In the genomic region with DNA sequence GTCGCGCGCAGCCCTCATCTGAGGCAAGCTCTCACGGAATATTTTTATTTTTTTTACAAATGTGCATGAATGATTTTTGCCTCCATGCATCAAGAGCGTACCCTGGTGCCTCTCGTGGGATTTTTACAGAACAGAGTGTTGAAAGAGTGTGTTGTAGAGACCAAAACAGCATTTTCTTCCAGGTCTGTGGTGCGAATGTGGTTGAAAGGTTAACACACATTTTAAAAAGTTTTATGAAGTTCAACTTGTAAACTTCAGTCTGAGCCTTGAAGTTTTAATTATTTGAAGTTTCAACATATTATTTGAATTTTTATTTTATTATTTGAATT, we compare ENCODE assay signal across 8 mouse cellular contexts. TPM values are rescaled to one million over a fixed set of nuclear protein-coding genes. Genes with fewer than 3 reads are reported as not detected.
DNase-seq lines count a peak whose midpoint lies in the region; ATAC-seq and TF ChIP-seq lines count a peak whose summit lies in the region.

No protein-coding gene starts in this region.

- H3K4me1 ChIP-seq in heart, postnatal 0 days (ENCODE audit: control insufficient read depth, insufficient read depth), result peaks cover 9% of the 10 kb centered on the region
- no peaks in the 10 kb centered on the region for H3K4me1 ChIP-seq in bone marrow, adult 2 months (ENCODE audit: control insufficient read depth, insufficient read depth, low read length)
- H3K4me1 ChIP-seq in hindbrain, embryonic 14.5 days (replicated peaks; ENCODE audit: control insufficient read depth, insufficient read depth, low read length), result peaks cover 11% of the 10 kb centered on the region
- peaks cover 30% of the 10 kb centered on the region for H3K4me1 ChIP-seq in midbrain, embryonic 13.5 days (replicated peaks)

- peak overlapping the region; percentile 80 for H3K4me3 ChIP-seq in heart, postnatal 0 days (ENCODE audit: low read depth, low read length)
- peak overlapping the region; percentile 97 for H3K4me3 ChIP-seq in bone marrow, adult 2 months (replicated peaks; ENCODE audit: control insufficient read depth, low read depth, low read length)
- H3K4me3 ChIP-seq in hindbrain, embryonic 14.5 days (replicated peaks; ENCODE audit: low read length), result peak overlapping the region; percentile 96
- peak overlapping the region; percentile 71 for H3K4me3 ChIP-seq in midbrain, embryonic 13.5 days (replicated peaks)

- peaks cover 29% of the 10 kb centered on the region for H3K36me3 ChIP-seq in heart, postnatal 0 days (replicated peaks; ENCODE audit: control insufficient read depth, insufficient read depth, low read length)
- peaks cover 30% of the 10 kb centered on the region for H3K36me3 ChIP-seq in hindbrain, embryonic 14.5 days (replicated peaks; ENCODE audit: control insufficient read depth, insufficient read depth)
- H3K36me3 ChIP-seq in midbrain, embryonic 13.5 days, result peaks cover 30% of the 10 kb centered on the region

- no peak; the same call in 1 of the 2 replicates for ATAC-seq in heart, postnatal 0 days (ENCODE audit: insufficient read depth, low read depth)
- ATAC-seq in hindbrain, embryonic 14.5 days (ENCODE audit: low FRiP score), result peak; percentile 63; the same call in 1 of the 2 replicates
- peak; percentile 82 for ATAC-seq in midbrain, embryonic 13.5 days

- intact Hi-C loops in heart, postnatal 36 days (cut with DNase I), result loop anchor here (1.0 to 5.0 kb wide), 3 partner anchors 8 to 1377 kb away; no protein-coding TSS in a partner anchor

- DNase-seq in heart, postnatal 0 days (ENCODE audit: low spot score), result no peak
- DNase-seq in heart, postnatal 36 days, result no peak
- DNase-seq in hindbrain, embryonic 14.5 days (ENCODE audit: low spot score), result no peak
- DNase-seq in retina, embryonic 14.5 days (ENCODE audit: low spot score), result no peak
- DNase-seq in left cerebral cortex, adult 18-20 months (ENCODE audit: low spot score in 2 of 2), result no peak
- DNase-seq in retina, postnatal 1 day, result no peak

- TF ChIP-seq CTCF in heart, postnatal 0 days (IDR thresholded peaks at IDR 0.05; ENCODE audit: low read depth), result no peak
- TF ChIP-seq CTCF in bone marrow, adult 2 months (IDR thresholded peaks at IDR 0.05; ENCODE audit: control insufficient read depth, insufficient read depth, low read length), result no peak

- no peaks in the 10 kb centered on the region for H3K27me3 ChIP-seq in heart, postnatal 0 days (ENCODE audit: control insufficient read depth, insufficient read depth, low read length)
- H3K27me3 ChIP-seq in hindbrain, embryonic 14.5 days (ENCODE audit: control insufficient read depth, insufficient read depth, low read length), result no peaks in the 10 kb centered on the region
- no peaks in the 10 kb centered on the region for H3K27me3 ChIP-seq in midbrain, embryonic 13.5 days

- TF ChIP-seq EP300 in heart, postnatal 0 days (IDR thresholded peaks at IDR 0.05; ENCODE audit: low read depth), result no peak

- peak overlapping the region; percentile 86 for H3K4me2 ChIP-seq in heart, postnatal 0 days (ENCODE audit: low read depth, low read length)
- H3K4me2 ChIP-seq in hindbrain, embryonic 14.5 days (replicated peaks), result peak overlapping the region; percentile 94
- H3K4me2 ChIP-seq in midbrain, embryonic 13.5 days (replicated peaks), result peak overlapping the region; percentile 91

- peak overlapping the region; percentile 11; the same call in 1 of the 2 replicates for H3K9ac ChIP-seq in heart, postnatal 0 days (replicated peaks; ENCODE audit: low read depth, low read length)
- peak overlapping the region; percentile 90; the same call in 1 of the 2 replicates for H3K9ac ChIP-seq in hindbrain, embryonic 14.5 days
- H3K9ac ChIP-seq in midbrain, embryonic 13.5 days (replicated peaks), result peak overlapping the region; percentile 57; the same call in 1 of the 2 replicates

- WGBS in heart, postnatal 0 days, result 0% methylated on average over 7 of the region's 7 CpGs
- 1% methylated on average over 7 of the region's 7 CpGs for WGBS in bone marrow, adult 2 months
- WGBS in hindbrain, embryonic 14.5 days, result 0% methylated on average over 7 of the region's 7 CpGs
- WGBS in midbrain, embryonic 13.5 days, result 0% methylated on average over 7 of the region's 7 CpGs

- H3K9me3 ChIP-seq in heart, postnatal 0 days (replicated peaks; ENCODE audit: control insufficient read depth, low read length), result no peaks in the 10 kb centered on the region
- H3K9me3 ChIP-seq in hindbrain, embryonic 14.5 days (ENCODE audit: control insufficient read depth, low read length), result no peaks in the 10 kb centered on the region
- H3K9me3 ChIP-seq in midbrain, embryonic 13.5 days, result no peaks in the 10 kb centered on the region

- H3K27ac ChIP-seq in heart, postnatal 0 days (ENCODE audit: low read depth), result peak overlapping the region; percentile 68
- H3K27ac ChIP-seq in bone marrow, adult 2 months (ENCODE audit: control insufficient read depth, insufficient read depth, low read depth, low read length, poor library complexity), result no peak overlapping the region
- peak overlapping the region; percentile 40; the same call in 1 of the 2 replicates for H3K27ac ChIP-seq in hindbrain, embryonic 14.5 days
- H3K27ac ChIP-seq in midbrain, embryonic 13.5 days, result peak overlapping the region; percentile 73

- no peak for TF ChIP-seq POLR2A in bone marrow, adult 2 months (IDR thresholded peaks at IDR 0.05; ENCODE audit: borderline replicate concordance, control insufficient read depth, low read depth, low read length)

RNA-seq across cellular contexts. Expression of gene Abt1, which starts 0.3 kb away (rescaled TPM):
- total RNA-seq in heart, postnatal 0 days (2014; rRNA removed; ENCODE audit: low replicate concordance), result 6.7 and 7.4 TPM in 2 replicates
- 6.8 and 7.2 TPM in 2 replicates for polyA plus RNA-seq in heart, postnatal 0 days (2015; fragmentation: Nextera tagmentation; extraction: Ambion mirVana)
- total RNA-seq in heart, postnatal 36 days (2021), result 1 to 10 TPM; 4.3 TPM
- polyA plus RNA-seq in bone marrow, adult 2 months (2011; ENCODE audit: insufficient read depth, insufficient read length, low replicate concordance, missing spikeins), result 8.5 and 10.4 TPM in 2 replicates
- polyA plus RNA-seq in hindbrain, embryonic 14.5 days (2014; fragmentation: Nextera tagmentation; extraction: Ambion mirVana), result 8.5 and 8.9 TPM in 2 replicates
- polyA plus RNA-seq in midbrain, embryonic 13.5 days (2015; fragmentation: Nextera tagmentation; extraction: Ambion mirVana), result 10.8 TPM in 2 replicates
- 1 to 10 TPM; 9.0 to 9.5 TPM for total RNA-seq in left cerebral cortex, adult 18-20 months (2021)

RNA-seq across cellular contexts. Expression of gene Btn1a1, which starts 41.7 kb away (rescaled TPM):
- total RNA-seq in heart, postnatal 0 days (2014; rRNA removed; ENCODE audit: low replicate concordance), result 0.27 TPM in 1 of 2 replicates, not detected in the other
- 0.14 and 0.18 TPM in 2 replicates for polyA plus RNA-seq in heart, postnatal 0 days (2015; fragmentation: Nextera tagmentation; extraction: Ambion mirVana)
- total RNA-seq in heart, postnatal 36 days (2021), result not detected
- 0.87 and 3.1 TPM in 2 replicates for polyA plus RNA-seq in bone marrow, adult 2 months (2011; ENCODE audit: insufficient read depth, insufficient read length, low replicate concordance, missing spikeins)
- polyA plus RNA-seq in hindbrain, embryonic 14.5 days (2014; fragmentation: Nextera tagmentation; extraction: Ambion mirVana), result 0.05 TPM in 1 of 2 replicates, not detected in the other
- polyA plus RNA-seq in midbrain, embryonic 13.5 days (2015; fragmentation: Nextera tagmentation; extraction: Ambion mirVana), result 0.04 and 0.13 TPM in 2 replicates
- not detected for total RNA-seq in left cerebral cortex, adult 18-20 months (2021)

RNA-seq across cellular contexts. Expression of gene Zfp322a, which starts 55.0 kb away (rescaled TPM):
- 10.0 and 11.9 TPM in 2 replicates for total RNA-seq in heart, postnatal 0 days (2014; rRNA removed; ENCODE audit: low replicate concordance)
- 27.0 and 28.1 TPM in 2 replicates for polyA plus RNA-seq in heart, postnatal 0 days (2015; fragmentation: Nextera tagmentation; extraction: Ambion mirVana)
- 10 to 100 TPM; 13.6 to 16.5 TPM for total RNA-seq in heart, postnatal 36 days (2021)
- polyA plus RNA-seq in bone marrow, adult 2 months (2011; ENCODE audit: insufficient read depth, insufficient read length, low replicate concordance, missing spikeins), result 4.2 and 6.1 TPM in 2 replicates
- 48.8 and 52.0 TPM in 2 replicates for polyA plus RNA-seq in hindbrain, embryonic 14.5 days (2014; fragmentation: Nextera tagmentation; extraction: Ambion mirVana)
- 56.3 and 58.9 TPM in 2 replicates for polyA plus RNA-seq in midbrain, embryonic 13.5 days (2015; fragmentation: Nextera tagmentation; extraction: Ambion mirVana)
- total RNA-seq in left cerebral cortex, adult 18-20 months (2021), result 10 to 100 TPM; 29.5 to 31.7 TPM

Comparison
In these comparisons a context has a peak if more than half of its experiments do, and no peak if none do; other contexts are left out.
1. H3K9ac ChIP-seq: peak in every context shown above with its lines; median percentile 90 in hindbrain, embryonic 14.5 days; 57 in midbrain, embryonic 13.5 days; 11 in heart, postnatal 0 days.